Mouse (Mus musculus): ENCODE data around the gene Rilpl1.

DNA sequence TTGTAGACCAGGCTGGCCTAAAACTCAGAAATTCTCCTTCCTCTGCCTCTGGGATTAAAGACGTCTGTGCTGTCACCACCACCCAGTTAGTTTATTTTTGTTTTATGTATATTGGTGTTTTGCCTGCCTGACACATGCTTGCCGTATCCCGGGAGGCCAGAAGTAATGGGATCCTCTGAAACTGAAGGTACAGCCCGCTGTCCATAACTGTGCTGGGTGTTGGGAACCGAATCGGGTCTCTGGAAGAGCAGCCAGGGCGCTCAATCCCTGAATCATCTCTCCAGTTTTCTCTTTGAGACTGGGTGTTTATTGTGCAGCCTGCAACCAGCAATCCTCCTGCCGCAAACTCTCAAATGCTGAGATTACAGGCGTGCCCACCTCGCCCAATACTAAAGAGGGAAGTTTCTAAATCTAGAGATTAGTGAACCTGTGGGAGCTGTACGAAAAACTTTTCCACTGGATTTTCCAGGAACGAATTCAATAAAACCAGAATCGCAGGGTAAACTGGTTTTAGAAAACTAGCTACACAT lies 48.7 kb downstream of the Rilpl1 start:
- TF ChIP-seq CTCF (IDR thresholded peaks at IDR 0.05; ENCODE audit: borderline replicate concordance, extremely low read depth, insufficient read depth, insufficient read length) (no peak), POLR2A (IDR thresholded peaks at IDR 0.05; ENCODE audit: borderline replicate concordance, extremely low read depth, insufficient read depth, insufficient read length, poor library complexity, severe bottlenecking) (no peak)
